ENCODE assay signal across 21 mouse cellular contexts in the genomic region with DNA sequence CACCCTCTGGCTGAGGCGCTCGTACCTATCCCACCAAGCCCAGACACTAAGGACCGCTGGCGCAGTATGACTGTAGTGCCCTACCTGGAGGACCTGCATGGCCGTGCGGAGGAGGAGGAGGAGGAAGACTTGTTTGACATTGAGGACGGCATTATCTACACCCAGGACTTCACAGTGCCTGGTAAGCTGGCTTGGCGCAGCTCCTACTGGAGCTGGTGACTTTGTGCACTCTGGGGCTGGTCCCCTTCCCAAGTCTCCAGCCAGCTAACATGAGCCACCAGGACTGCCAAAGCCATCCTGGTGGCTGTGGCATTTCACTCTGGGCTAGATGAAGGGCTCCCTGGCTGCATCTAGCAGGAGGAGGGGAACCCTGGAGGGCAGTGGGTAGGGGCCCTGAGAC. TPM values are rescaled to one million over a fixed set of nuclear protein-coding genes. Genes with fewer than 3 reads are reported as not detected.
A peak's percentile ranks its signal among the peaks of the same experiment; 100 is the strongest.
DNase-seq lines count a peak whose midpoint lies in the region; ATAC-seq and TF ChIP-seq lines count a peak whose summit lies in the region.
"Had no signal": no experiment of that assay in that cellular context is flagged by ENCODE, and none has a peak within 500 bp of the region (broad histone marks: within the 10 kb centered on the region; RNA-seq: fewer than 3 reads in every experiment).

No protein-coding gene starts in this region.

- H3K9me3 ChIP-seq in megakaryocyte, embryonic 14.5 days = no peaks in the 10 kb centered on the region
- H3K9me3 ChIP-seq: embryonic facial prominence, embryonic 12.5 days; forebrain, embryonic 12.5 days; heart, embryonic 12.5 days; hindbrain, embryonic 13.5 days had no signal

- TF ChIP-seq CTCF in cerebellum, adult 2 months (IDR thresholded peaks at IDR 0.05; ENCODE audit: borderline replicate concordance, insufficient read depth, low read depth, low read length) = no peak
- TF ChIP-seq CTCF in layer of hippocampus, adult 2 months (conservative IDR thresholded peaks at IDR 0.05) = no peak

- intact Hi-C loops in gastrocnemius, postnatal 36 days (cut with DNase I) = no loop called here

- no peaks in the 10 kb centered on the region for H3K27me3 ChIP-seq in cerebellum, adult 2 months (ENCODE audit: control insufficient read depth, insufficient read depth, low read length)
- no peaks in the 10 kb centered on the region for H3K27me3 ChIP-seq in megakaryocyte, embryonic 14.5 days (replicated peaks)
- H3K27me3 ChIP-seq: embryonic facial prominence, embryonic 12.5 days had no signal

- no peak for ATAC-seq in megakaryocyte, adult 5-6 weeks (ENCODE audit: poor library complexity, severe bottlenecking)
- ATAC-seq: CD4-positive, CD25-positive, alpha-beta regulatory T cell, adult 4 months; forebrain, postnatal 0 days; intestine, embryonic 16.5 days had no signal

- peaks cover 99% of the 10 kb centered on the region for H3K36me3 ChIP-seq in megakaryocyte, embryonic 14.5 days (replicated peaks; ENCODE audit: low read length)

- H3K4me3 ChIP-seq in cerebellum, adult 2 months (replicated peaks; ENCODE audit: insufficient read depth, low read depth, low read length) = no peak overlapping the region
- H3K4me3 ChIP-seq in layer of hippocampus, adult 2 months = no peak overlapping the region
- H3K4me3 ChIP-seq in megakaryocyte, embryonic 14.5 days (replicated peaks) = peak overlapping the region; percentile 8
- H3K4me3 ChIP-seq: embryonic facial prominence, embryonic 12.5 days; forebrain, embryonic 12.5 days; heart, embryonic 12.5 days; hindbrain, embryonic 13.5 days had no signal

- peaks cover 55% of the 10 kb centered on the region for H3K4me1 ChIP-seq in cerebellum, adult 2 months (ENCODE audit: control insufficient read depth, insufficient read depth, low read length)
- H3K4me1 ChIP-seq in megakaryocyte, embryonic 14.5 days = peaks cover 87% of the 10 kb centered on the region

- no peak overlapping the region; the same call in 1 of the 2 replicates for H3K27ac ChIP-seq in cerebellum, adult 2 months (ENCODE audit: insufficient read depth, low read length)
- peak overlapping the region; percentile 7; the same call in 1 of the 2 replicates for H3K27ac ChIP-seq in layer of hippocampus, adult 2 months
- H3K27ac ChIP-seq: embryonic facial prominence, embryonic 12.5 days; forebrain, embryonic 12.5 days; hindbrain, embryonic 13.5 days had no signal

- peak; percentile 17 to 30 for DNase-seq in cerebellum, adult 2 months
- no peak for DNase-seq in cerebellum, postnatal 25 days
- peak; percentile 4 for DNase-seq in gastrocnemius, postnatal 25 days
- DNase-seq in gastrocnemius, postnatal 36 days = no peak
- no peak for DNase-seq in layer of hippocampus, adult 2 months (ENCODE audit: low spot score in 2 of 2)
- DNase-seq in layer of hippocampus, postnatal 10 days (ENCODE audit: low spot score in 2 of 2) = no peak
- DNase-seq: adrenal gland, postnatal 10 days; B cell, adult 2 months; cerebellum, adult 11 months; cerebellum, adult 9-10 months; embryo, embryonic 11 days; forebrain, postnatal 0 days; heart, postnatal 36 days had no signal

- 88% methylated on average over 8 of the region's 8 CpGs for WGBS in cerebellum, adult 2 months

- TF ChIP-seq POLR2A in cerebellum, adult 2 months (IDR thresholded peaks at IDR 0.05; ENCODE audit: borderline replicate concordance, insufficient read depth, low read length) = no peak

RNA-seq across cellular contexts. Expression of gene Atp5d, which starts 10.5 kb away (rescaled TPM):
- 736 and 758 TPM in 2 replicates for polyA plus RNA-seq in cerebellum, adult 2 months (2012; rRNA removed)
- total RNA-seq in gastrocnemius, postnatal 25 days (2021) = 100 to 1,000 TPM; 634 to 665 TPM
- total RNA-seq in gastrocnemius, postnatal 36 days (2021) = 100 to 1,000 TPM; 600 to 616 TPM
- 100 to 1,000 TPM; 332 to 344 TPM for total RNA-seq in layer of hippocampus, adult 2 months (2021)
- total RNA-seq in layer of hippocampus, postnatal 10 days (2021) = 100 to 1,000 TPM; 385 to 392 TPM
- 1,192 and 1,533 TPM in 2 replicates for polyA plus RNA-seq in megakaryocyte, embryonic 14.5 days (2012; ENCODE audit: insufficient read depth, low replicate concordance)
- 161 and 162 TPM in 2 replicates for total RNA-seq in megakaryocyte, adult 5-6 weeks (2015)
- total RNA-seq in megakaryocyte, adult 5-6 weeks (2017) = 31.0 and 34.7 TPM in 2 replicates

RNA-seq across cellular contexts. Expression of gene Stk11, which starts 12.3 kb away (rescaled TPM):
- 110 and 112 TPM in 2 replicates for polyA plus RNA-seq in cerebellum, adult 2 months (2012; rRNA removed)
- total RNA-seq in gastrocnemius, postnatal 25 days (2021) = 100 to 1,000 TPM in 1 of 2 experiments, 10 to 100 TPM in 1; 99.8 to 120 TPM
- total RNA-seq in gastrocnemius, postnatal 36 days (2021) = 100 to 1,000 TPM; 120 to 135 TPM
- total RNA-seq in layer of hippocampus, adult 2 months (2021) = 10 to 100 TPM; 96.8 to 97.7 TPM
- 10 to 100 TPM; 77.1 to 88.3 TPM for total RNA-seq in layer of hippocampus, postnatal 10 days (2021)
- polyA plus RNA-seq in megakaryocyte, embryonic 14.5 days (2012; ENCODE audit: insufficient read depth, low replicate concordance) = 153 and 200 TPM in 2 replicates
- total RNA-seq in megakaryocyte, adult 5-6 weeks (2015) = 58.0 and 60.7 TPM in 2 replicates
- total RNA-seq in megakaryocyte, adult 5-6 weeks (2017) = 142 and 146 TPM in 2 replicates

RNA-seq across cellular contexts. Expression of gene Cbarp, which starts 12.7 kb away (rescaled TPM):
- 147 and 151 TPM in 2 replicates for polyA plus RNA-seq in cerebellum, adult 2 months (2012; rRNA removed)
- 1 to 10 TPM; 1.2 to 1.6 TPM for total RNA-seq in gastrocnemius, postnatal 25 days (2021)
- 1 to 10 TPM; 1.4 to 2.1 TPM for total RNA-seq in gastrocnemius, postnatal 36 days (2021)
- total RNA-seq in layer of hippocampus, adult 2 months (2021) = 100 to 1,000 TPM; 331 to 341 TPM
- 100 to 1,000 TPM; 360 to 374 TPM for total RNA-seq in layer of hippocampus, postnatal 10 days (2021)
- polyA plus RNA-seq in megakaryocyte, embryonic 14.5 days (2012; ENCODE audit: insufficient read depth, low replicate concordance) = 4.8 and 11.7 TPM in 2 replicates
- 1.6 and 2.2 TPM in 2 replicates for total RNA-seq in megakaryocyte, adult 5-6 weeks (2015)
- total RNA-seq in megakaryocyte, adult 5-6 weeks (2017) = 1.4 TPM in 1 of 2 replicates, not detected in the other

RNA-seq across cellular contexts. Expression of gene Midn, which starts 20.2 kb away (rescaled TPM):
- 26.1 and 26.5 TPM in 2 replicates for polyA plus RNA-seq in cerebellum, adult 2 months (2012; rRNA removed)
- 10 to 100 TPM; 33.7 to 34.8 TPM for total RNA-seq in gastrocnemius, postnatal 25 days (2021)
- total RNA-seq in gastrocnemius, postnatal 36 days (2021) = 10 to 100 TPM; 37.6 to 49.3 TPM
- total RNA-seq in layer of hippocampus, adult 2 months (2021) = 10 to 100 TPM; 53.1 to 54.5 TPM
- total RNA-seq in layer of hippocampus, postnatal 10 days (2021) = 100 to 1,000 TPM; 112 to 128 TPM
- 171 and 203 TPM in 2 replicates for polyA plus RNA-seq in megakaryocyte, embryonic 14.5 days (2012; ENCODE audit: insufficient read depth, low replicate concordance)
- total RNA-seq in megakaryocyte, adult 5-6 weeks (2015) = 29.5 and 29.6 TPM in 2 replicates
- total RNA-seq in megakaryocyte, adult 5-6 weeks (2017) = 22.4 and 36.1 TPM in 2 replicates

RNA-seq across cellular contexts. Expression of gene Sbno2, which starts 22.5 kb away (rescaled TPM):
- polyA plus RNA-seq in cerebellum, adult 2 months (2012; rRNA removed) = 25.4 and 28.9 TPM in 2 replicates
- total RNA-seq in gastrocnemius, postnatal 25 days (2021) = 1 to 10 TPM; 5.6 to 6.7 TPM
- total RNA-seq in gastrocnemius, postnatal 36 days (2021) = 1 to 10 TPM; 4.5 to 7.3 TPM
- 10 to 100 TPM; 22.4 to 23.4 TPM for total RNA-seq in layer of hippocampus, adult 2 months (2021)
- 10 to 100 TPM; 19.7 to 23.9 TPM for total RNA-seq in layer of hippocampus, postnatal 10 days (2021)
- polyA plus RNA-seq in megakaryocyte, embryonic 14.5 days (2012; ENCODE audit: insufficient read depth, low replicate concordance) = 151 and 347 TPM in 2 replicates
- total RNA-seq in megakaryocyte, adult 5-6 weeks (2015) = 32.4 and 33.0 TPM in 2 replicates
- 41.9 and 46.7 TPM in 2 replicates for total RNA-seq in megakaryocyte, adult 5-6 weeks (2017)

Comparison
In these comparisons a context has a peak if more than half of its experiments do, and no peak if none do; other contexts are left out.
1. DNase-seq: peak in cerebellum, adult 2 months (2 of 2) and gastrocnemius, postnatal 25 days (single experiment); none in cerebellum, postnatal 25 days (0 of 2), gastrocnemius, postnatal 36 days (0 of 2), layer of hippocampus, adult 2 months (0 of 2) and layer of hippocampus, postnatal 10 days (0 of 2).
2. RNA of gene Cbarp, which starts 12.7 kb away (total RNA-seq): 360 to 374 TPM in layer of hippocampus, postnatal 10 days and 331 to 341 TPM in layer of hippocampus, adult 2 months; 1.4 to 2.2 TPM in megakaryocyte, adult 5-6 weeks, 1.4 to 2.1 TPM in gastrocnemius, postnatal 36 days and 1.2 to 1.6 TPM in gastrocnemius, postnatal 25 days; every median in the first group is over 100 times any median in the second.